Mouse (Mus musculus): ENCODE measurements around the gene Chrm2. TPM values are rescaled to one million over a fixed set of nuclear protein-coding genes. Genes with fewer than 3 reads are reported as not detected.

Chrm2 gene
- polyA plus RNA-seq (2012; rRNA removed) = not detected in 2 replicates

DNA sequence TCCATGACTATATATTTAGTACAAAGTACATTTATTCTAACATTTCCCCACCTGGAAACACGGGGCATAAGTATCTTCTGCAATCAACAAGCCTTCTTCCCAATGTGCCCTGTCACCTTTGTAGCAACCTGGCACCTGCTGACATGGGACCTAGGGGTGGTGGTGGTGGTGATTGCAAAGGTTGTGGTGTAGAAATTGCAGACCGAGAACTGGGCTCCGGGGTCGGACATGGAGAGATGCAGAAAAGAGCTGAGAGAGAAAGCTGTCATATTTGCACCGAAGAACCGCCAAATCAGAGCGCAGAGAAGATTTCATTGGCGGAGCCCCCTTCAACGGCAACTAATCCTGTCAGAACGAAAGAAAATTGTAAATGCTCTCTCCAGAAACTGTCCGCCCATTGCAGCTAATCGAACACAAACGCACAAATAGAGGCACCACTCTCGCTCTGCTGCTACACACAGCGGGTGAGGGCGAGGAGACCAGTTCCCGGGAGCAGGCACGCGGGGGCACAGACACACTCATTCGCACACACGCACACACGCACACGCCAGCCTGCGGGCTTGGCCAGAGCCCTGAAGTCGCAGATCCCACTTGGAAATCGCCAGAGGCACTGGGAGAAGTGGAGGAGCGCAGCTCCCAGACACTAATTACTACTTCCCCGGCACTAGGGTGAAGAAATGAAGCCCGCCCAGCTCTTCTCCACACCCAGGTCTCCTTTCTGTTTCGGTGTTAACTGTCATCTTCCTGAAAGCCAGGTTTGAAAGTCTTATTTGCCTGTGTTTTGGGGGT, at the start of gene Chrm2:
Chrm2 (plus strand) TSS at position 473 of the 789 bp plus-strand sequence.

All from ovary, adult 2 months (tissue).